Mouse (Mus musculus): ENCODE data around the gene Polr1a. TPM values are rescaled to one million over a fixed set of nuclear protein-coding genes. Genes with fewer than 3 reads are reported as not detected.

Polr1a gene
- polyA plus RNA-seq, 1 experiment from 2014 or later, result 41.6 TPM

DNA sequence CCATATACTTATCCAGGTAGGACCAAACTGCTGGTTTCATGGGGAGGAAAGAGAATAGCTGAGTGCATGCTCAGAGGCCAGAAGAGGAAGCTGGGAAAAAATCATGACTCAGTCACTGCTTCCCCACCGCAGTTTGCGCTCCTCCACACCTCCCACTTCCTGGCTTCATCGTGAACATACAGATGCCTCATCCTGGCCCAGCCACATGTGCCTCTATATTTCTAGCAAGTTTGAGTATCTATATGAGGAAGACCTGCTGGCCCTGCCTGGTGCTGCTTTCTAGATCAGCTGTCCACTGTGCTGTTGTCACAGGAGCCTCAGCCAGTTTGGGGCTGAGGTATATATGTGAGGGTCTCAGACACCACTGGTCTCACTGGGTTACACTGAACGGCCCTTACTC is 72.6 kb downstream of the Polr1a start:
- Histone ChIP-seq H3K4me1 (replicated peaks) (no peaks in the 10 kb centered on the region), H3K4me2 (no peak overlapping the region), H3K4me3 (replicated peaks) (no peak overlapping the region), H3K9me3 (no peaks in the 10 kb centered on the region), H3K27me3 (no peaks in the 10 kb centered on the region), H3K27ac (no peak overlapping the region), H3K36me3 (peaks cover 53% of the 10 kb centered on the region), H3K9ac (replicated peaks) (no peak overlapping the region)
- no peak for ATAC-seq (ENCODE audit: insufficient number of reproducible peaks, insufficient read depth, low FRiP score, low TSS enrichment, low read depth)
- 85% methylated on average over 4 of the region's 4 CpGs for WGBS

DNA sequence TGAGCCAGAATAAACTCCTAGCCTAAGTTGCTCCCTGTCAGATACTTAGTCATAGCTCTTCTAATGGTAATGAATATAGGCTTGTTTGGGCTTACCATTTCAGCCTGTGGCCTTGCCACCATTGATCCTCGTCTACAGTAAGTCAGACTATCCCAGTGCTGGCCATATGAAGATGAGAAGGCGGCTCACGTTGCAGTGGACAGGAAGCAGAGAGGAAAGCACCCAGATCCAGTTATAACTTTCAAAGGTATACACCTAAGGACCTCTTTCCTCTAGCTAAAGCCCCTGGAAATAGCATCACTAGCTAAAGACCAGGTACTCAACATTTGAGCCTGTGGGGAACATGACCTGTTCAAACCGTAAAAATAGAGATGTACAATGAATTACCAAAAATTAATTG is 77.1 kb downstream of the Polr1a start:
- WGBS, result 84% methylated on average over 4 of the region's 4 CpGs
- Histone ChIP-seq H3K9ac (replicated peaks) (no peak overlapping the region), H3K9me3 (no peaks in the 10 kb centered on the region), H3K36me3 (peaks cover 8% of the 10 kb centered on the region), H3K4me2 (no peak overlapping the region), H3K4me3 (replicated peaks) (no peak overlapping the region), H3K4me1 (replicated peaks) (peaks cover 23% of the 10 kb centered on the region), H3K27ac (no peak overlapping the region), H3K27me3 (no peaks in the 10 kb centered on the region)
- no peak for ATAC-seq (ENCODE audit: insufficient number of reproducible peaks, insufficient read depth, low FRiP score, low TSS enrichment, low read depth)

DNA sequence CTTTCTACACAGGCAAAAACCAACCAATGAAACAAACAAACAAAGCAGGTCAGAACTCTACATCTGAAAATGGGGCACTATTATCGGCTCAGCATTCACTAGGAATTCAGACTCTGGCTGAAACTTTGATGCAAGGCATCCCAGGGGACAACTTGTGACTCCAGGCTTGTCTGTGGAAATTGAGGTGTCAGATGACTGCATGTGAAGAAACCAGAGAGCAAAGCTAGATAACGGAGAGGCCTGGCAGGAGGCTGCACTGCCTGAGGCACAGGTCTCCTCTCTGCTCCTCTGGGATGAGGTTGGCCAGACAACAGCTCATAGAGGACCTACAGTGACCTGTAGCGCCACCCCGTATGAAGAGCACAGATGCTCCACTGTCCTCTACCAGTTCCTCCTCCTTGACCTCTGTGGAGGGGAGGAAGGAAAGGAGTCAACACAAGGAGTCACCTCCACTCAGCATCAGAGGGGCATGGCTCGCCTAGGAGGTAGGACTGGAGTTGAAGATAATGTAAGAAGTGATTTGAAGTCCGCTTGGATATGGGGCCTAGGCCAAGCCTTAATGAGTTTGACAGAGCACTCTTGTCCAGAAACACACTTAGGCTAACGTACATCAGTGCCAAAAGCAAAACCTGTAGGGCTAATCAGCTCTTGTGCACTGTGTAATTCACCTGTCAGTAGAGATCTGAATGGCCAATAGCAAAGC is 78.8 kb downstream of the Polr1a start:
- H3K9me3 ChIP-seq, result no peaks in the 10 kb centered on the region

DNA sequence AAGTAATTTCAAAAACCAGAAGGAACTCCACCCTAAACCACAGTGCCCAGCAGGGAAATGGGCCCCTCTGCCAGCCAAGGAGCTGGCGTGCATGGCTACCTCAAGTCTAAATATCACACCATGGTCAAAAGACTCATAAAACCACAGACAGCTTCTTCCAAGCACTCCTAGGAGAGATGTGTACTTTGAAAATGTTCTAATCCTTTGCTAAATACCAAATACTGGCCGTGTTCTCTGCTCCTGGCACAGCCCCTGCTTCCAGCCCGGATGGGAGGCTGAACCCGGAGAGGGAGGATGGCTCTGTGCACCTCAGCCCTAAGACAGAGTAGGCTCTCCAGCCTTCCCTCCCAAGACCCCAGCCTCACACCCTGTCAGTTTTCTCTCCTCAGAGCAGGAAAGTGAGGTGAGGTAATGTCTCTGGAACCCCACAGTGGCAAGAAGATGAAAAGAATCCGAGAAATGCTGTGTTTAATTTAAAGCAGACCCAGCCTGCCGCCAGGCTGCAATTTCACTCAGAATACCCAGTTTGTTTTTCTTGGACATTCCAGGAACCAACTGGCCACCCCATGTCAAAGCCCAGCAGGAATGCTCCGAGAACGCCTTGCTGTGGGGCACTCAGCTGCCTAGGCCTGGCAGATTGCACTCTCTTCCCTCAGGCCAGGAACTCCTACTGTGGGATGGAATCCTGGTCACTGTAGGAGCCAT is 80.9 kb downstream of the Polr1a start:
- H3K4me3 ChIP-seq (replicated peaks), result no peak overlapping the region
- peak overlapping the region; percentile 32 for H3K4me2 ChIP-seq
- H3K9ac ChIP-seq (replicated peaks), result no peak overlapping the region
- H3K27me3 ChIP-seq, result no peaks in the 10 kb centered on the region
- 6% methylated on average over 8 of the region's 8 CpGs for WGBS
- ATAC-seq (ENCODE audit: insufficient number of reproducible peaks, insufficient read depth, low FRiP score, low TSS enrichment, low read depth), result peak; percentile 80
- H3K36me3 ChIP-seq, result no peaks in the 10 kb centered on the region
- no peaks in the 10 kb centered on the region for H3K9me3 ChIP-seq
- H3K27ac ChIP-seq, result peak overlapping the region; percentile 91
- H3K4me1 ChIP-seq (replicated peaks), result peaks cover 34% of the 10 kb centered on the region

More for the DNA sequence above, 78.8 kb downstream of the Polr1a start:
- Histone ChIP-seq H3K36me3 (no peaks in the 10 kb centered on the region), H3K4me3 (replicated peaks) (no peak overlapping the region), H3K27ac (no peak overlapping the region), H3K4me1 (replicated peaks) (peaks cover 34% of the 10 kb centered on the region), H3K27me3 (no peaks in the 10 kb centered on the region), H3K4me2 (no peak overlapping the region), H3K9ac (replicated peaks) (no peak overlapping the region)
- 69% methylated on average over 7 of the region's 7 CpGs for WGBS
- no peak for ATAC-seq (ENCODE audit: insufficient number of reproducible peaks, insufficient read depth, low FRiP score, low TSS enrichment, low read depth)

DNA sequence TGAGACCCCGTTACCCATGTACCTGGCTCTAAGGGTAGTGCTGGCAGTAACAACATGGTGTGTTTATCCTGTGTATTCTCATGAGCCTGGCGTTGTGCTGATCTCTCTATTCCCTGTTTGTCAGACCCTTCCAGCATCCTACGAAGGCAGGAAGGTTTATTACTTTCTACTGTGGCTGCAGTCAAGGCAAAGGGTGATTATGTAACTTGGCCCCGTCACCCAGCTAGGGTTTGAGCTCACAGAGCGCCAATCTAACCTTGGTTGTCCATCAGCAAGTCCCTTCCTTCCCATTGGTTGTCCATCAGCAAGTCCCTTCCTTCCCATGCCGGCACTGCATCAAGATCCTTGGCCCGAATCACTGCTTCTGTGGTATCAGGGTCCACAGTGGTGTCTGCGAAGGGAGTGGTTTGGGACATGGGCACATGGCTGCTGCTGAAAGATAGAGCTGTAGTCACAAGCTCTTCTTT is 81.6 kb downstream of the Polr1a start:
- peaks cover 34% of the 10 kb centered on the region for H3K4me1 ChIP-seq (replicated peaks)

DNA sequence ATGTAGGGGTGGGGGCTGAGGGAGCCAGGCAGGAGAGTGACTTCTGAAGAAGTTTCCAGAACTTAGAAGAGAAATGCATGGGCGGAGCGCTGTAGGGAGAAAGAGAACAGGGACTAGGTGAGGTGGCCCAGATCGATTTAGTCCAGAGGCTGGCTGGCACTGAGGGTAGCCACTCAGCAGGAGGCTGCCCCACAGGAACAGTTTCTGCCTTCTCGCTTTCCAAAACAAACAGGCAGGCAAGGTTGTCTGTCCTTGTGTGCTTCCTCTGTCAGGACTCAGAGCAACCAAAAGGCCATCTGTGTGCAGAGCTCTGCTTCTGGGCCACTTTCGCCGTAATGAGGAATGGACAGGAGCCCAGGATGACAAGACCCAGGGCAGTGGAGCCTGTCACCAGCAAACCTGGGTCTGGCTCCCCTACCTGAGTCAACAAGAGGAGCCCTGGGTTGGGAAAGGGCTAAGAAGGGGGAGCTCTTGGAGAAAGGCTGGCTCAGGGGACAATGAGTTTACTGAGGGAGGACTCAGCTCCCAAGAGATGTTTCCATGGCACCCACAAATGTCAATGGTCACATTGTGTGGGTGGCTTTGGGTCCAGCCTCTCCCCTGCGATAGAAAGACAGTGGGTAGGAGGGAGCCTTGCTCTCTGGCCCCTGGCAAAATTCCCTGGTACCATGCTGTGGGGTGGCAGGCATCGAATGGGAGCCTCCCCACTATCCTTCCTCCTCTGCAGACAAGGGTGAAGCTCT is 82.5 kb downstream of the Polr1a start:
- Histone ChIP-seq H3K4me3 (replicated peaks) (no peak overlapping the region), H3K9ac (replicated peaks) (no peak overlapping the region), H3K9me3 (peaks cover 6% of the 10 kb centered on the region), H3K4me1 (replicated peaks) (peaks cover 34% of the 10 kb centered on the region), H3K27ac (peak overlapping the region; percentile 91), H3K4me2 (no peak overlapping the region), H3K36me3 (no peaks in the 10 kb centered on the region), H3K27me3 (no peaks in the 10 kb centered on the region)
- WGBS, result 70% methylated on average over 8 of the region's 8 CpGs
- ATAC-seq (ENCODE audit: insufficient number of reproducible peaks, insufficient read depth, low FRiP score, low TSS enrichment, low read depth), result no peak

More for the DNA sequence above, 81.6 kb downstream of the Polr1a start:
- Histone ChIP-seq H3K9ac (replicated peaks) (no peak overlapping the region), H3K9me3 (no peaks in the 10 kb centered on the region), H3K36me3 (no peaks in the 10 kb centered on the region), H3K27ac (peak overlapping the region; percentile 91), H3K4me2 (peak overlapping the region; percentile 32), H3K4me3 (replicated peaks) (no peak overlapping the region), H3K27me3 (no peaks in the 10 kb centered on the region)
- WGBS, result 58% methylated on average over 8 of the region's 8 CpGs
- ATAC-seq (ENCODE audit: insufficient number of reproducible peaks, insufficient read depth, low FRiP score, low TSS enrichment, low read depth), result no peak

DNA sequence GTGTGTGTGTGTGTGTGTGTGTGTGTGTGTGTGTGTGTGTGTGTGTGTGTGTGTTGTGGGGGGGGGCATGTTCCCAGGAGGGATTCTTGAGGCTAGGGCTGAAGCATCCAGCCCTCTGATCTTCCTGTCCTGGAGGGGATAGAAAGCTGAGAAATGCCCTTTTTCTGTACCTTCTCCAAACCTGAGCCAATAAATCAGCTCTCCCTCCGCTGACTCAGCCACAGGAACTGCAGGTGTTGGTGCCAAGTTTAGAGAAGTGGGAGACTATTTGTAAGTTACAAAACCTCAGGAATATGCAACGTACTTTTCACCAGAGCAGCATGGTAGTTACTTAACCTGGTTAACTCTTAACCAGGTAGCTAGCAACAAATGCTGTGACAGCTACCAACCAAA is 83.1 kb downstream of the Polr1a start:
- H3K27me3 ChIP-seq, result no peaks in the 10 kb centered on the region
- ATAC-seq (ENCODE audit: insufficient number of reproducible peaks, insufficient read depth, low FRiP score, low TSS enrichment, low read depth), result no peak
- 67% methylated on average over 2 of the region's 2 CpGs for WGBS
- no peak overlapping the region for H3K4me2 ChIP-seq
- peaks cover 10% of the 10 kb centered on the region for H3K9me3 ChIP-seq
- peaks cover 34% of the 10 kb centered on the region for H3K4me1 ChIP-seq (replicated peaks)
- H3K27ac ChIP-seq, result no peak overlapping the region
- no peak overlapping the region for H3K9ac ChIP-seq (replicated peaks)
- no peaks in the 10 kb centered on the region for H3K36me3 ChIP-seq
- no peak overlapping the region for H3K4me3 ChIP-seq (replicated peaks)

DNA sequence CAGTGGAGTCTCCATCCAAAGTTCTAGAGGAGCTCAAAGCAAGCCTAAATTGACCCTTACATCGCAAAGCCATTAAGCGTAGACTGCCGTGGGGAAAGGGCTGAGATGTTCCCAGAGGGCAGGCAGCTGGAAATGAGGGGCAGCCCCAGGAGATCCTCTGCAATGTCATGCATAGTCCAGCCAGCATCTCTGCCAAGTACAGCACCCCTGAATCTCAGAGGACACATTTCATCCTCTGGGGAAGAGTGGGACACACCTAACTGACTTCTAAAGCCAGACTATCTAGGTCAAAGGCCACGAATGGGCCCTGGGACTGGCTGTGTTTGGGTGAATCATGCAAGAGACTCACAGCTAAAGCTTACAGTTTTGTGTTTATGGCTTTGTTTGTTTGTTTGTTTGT is 85.2 kb downstream of the Polr1a start:
- Histone ChIP-seq H3K9ac (replicated peaks) (no peak overlapping the region), H3K4me1 (replicated peaks) (peaks cover 31% of the 10 kb centered on the region), H3K4me2 (no peak overlapping the region), H3K27me3 (no peaks in the 10 kb centered on the region), H3K9me3 (peaks cover 10% of the 10 kb centered on the region), H3K36me3 (no peaks in the 10 kb centered on the region), H3K27ac (no peak overlapping the region), H3K4me3 (replicated peaks) (no peak overlapping the region)
- WGBS, result 73% methylated on average over 4 of the region's 4 CpGs
- no peak for ATAC-seq (ENCODE audit: insufficient number of reproducible peaks, insufficient read depth, low FRiP score, low TSS enrichment, low read depth)

DNA sequence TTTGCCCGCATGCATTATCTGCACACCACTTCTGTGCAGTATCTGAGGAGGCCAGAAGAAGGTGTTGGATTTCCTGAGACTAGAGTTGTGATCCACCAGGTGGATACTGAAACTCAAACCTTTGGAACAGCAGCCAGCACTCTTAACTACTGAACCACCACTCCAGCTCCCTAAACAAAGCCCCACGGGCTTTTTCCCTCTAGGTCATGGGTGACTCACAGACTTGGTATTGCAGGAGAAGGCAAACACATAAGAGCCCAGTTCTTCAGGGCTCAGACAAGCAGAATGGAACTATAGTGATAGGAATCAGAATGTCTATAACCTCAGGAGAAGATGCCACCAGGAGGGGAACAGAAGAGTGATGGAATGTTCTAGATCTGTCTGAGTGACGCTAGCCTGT is 86.2 kb downstream of the Polr1a start:
- H3K9ac ChIP-seq (replicated peaks), result no peak overlapping the region
- 85% methylated on average over 3 of the region's 3 CpGs for WGBS
- H3K36me3 ChIP-seq, result no peaks in the 10 kb centered on the region
- H3K4me3 ChIP-seq (replicated peaks), result no peak overlapping the region
- no peak overlapping the region for H3K27ac ChIP-seq
- no peaks in the 10 kb centered on the region for H3K27me3 ChIP-seq
- peaks cover 10% of the 10 kb centered on the region for H3K9me3 ChIP-seq
- H3K4me1 ChIP-seq (replicated peaks), result peaks cover 20% of the 10 kb centered on the region
- ATAC-seq (ENCODE audit: insufficient number of reproducible peaks, insufficient read depth, low FRiP score, low TSS enrichment, low read depth), result no peak
- H3K4me2 ChIP-seq, result no peak overlapping the region

DNA sequence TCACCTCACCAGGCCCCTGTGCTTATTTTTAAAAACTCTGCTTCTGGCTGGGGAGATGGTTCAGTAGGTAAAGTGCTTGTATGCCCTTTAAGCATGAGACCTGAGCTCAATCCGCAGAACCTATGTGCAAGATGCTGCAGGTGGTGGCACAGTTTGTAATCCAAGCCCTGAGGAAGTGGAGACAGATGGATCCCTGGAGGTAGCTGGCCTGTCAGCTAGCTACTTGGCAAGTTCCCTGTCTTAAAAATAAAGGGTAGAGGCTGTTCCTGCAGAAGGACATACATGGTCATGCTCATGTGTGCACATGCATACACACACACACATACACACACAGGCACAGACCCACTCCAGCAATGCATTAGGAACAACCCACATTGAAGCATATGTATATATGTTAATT is 88.4 kb downstream of the Polr1a start:
- WGBS, result 97% methylated on average over 1 of the region's 1 CpGs
- H3K9ac ChIP-seq (replicated peaks), result no peak overlapping the region
- no peaks in the 10 kb centered on the region for H3K36me3 ChIP-seq
- no peak overlapping the region for H3K27ac ChIP-seq
- no peak for ATAC-seq (ENCODE audit: insufficient number of reproducible peaks, insufficient read depth, low FRiP score, low TSS enrichment, low read depth)
- H3K4me3 ChIP-seq (replicated peaks), result no peak overlapping the region
- H3K4me2 ChIP-seq, result no peak overlapping the region
- H3K4me1 ChIP-seq (replicated peaks), result no peaks in the 10 kb centered on the region
- no peaks in the 10 kb centered on the region for H3K27me3 ChIP-seq
- H3K9me3 ChIP-seq, result peaks cover 10% of the 10 kb centered on the region

DNA sequence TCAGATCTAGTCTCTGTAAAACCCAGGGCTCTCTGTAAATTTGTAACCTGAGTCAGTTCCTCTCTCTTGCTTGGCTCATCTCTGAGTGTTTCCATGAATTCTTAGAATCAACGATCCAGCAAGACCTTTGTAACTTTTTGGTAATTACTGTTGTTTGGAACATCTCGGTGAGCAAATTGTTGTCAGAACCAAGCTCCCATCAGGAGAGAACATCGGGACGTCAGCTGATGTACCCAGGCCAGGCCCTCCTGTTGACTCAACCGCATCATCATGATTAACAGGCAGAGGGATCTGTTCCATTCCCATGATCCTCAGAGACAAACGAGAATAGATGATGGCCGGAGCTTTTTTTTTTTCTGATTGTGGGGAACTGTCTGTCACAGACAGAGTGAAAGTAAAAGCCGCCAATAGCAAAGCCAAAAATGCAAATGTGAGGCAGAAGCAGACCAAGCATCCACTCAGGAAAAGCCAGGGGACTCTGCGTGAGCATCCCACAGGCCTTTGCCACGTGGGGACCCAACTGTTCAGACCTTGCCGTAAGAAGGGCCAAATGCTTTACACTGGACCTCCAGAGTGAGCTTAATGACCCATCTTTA is 91.2 kb downstream of the Polr1a start:
- 82% methylated on average over 11 of the region's 11 CpGs for WGBS

More for the DNA sequence above, 91.2 kb downstream of the Polr1a start:
- Histone ChIP-seq H3K27me3 (no peaks in the 10 kb centered on the region), H3K36me3 (no peaks in the 10 kb centered on the region), H3K4me2 (no peak overlapping the region), H3K9me3 (peaks cover 10% of the 10 kb centered on the region), H3K27ac (no peak overlapping the region), H3K4me1 (replicated peaks) (no peaks in the 10 kb centered on the region), H3K4me3 (replicated peaks) (no peak overlapping the region), H3K9ac (replicated peaks) (no peak overlapping the region)
- ATAC-seq (ENCODE audit: insufficient number of reproducible peaks, insufficient read depth, low FRiP score, low TSS enrichment, low read depth), result no peak

Data from limb, embryonic 12.5 days (tissue).